Mouse (Mus musculus) heart, adult 2 months (tissue): ENCODE results near the gene Art3.

Experiments
- CTCF ChIP-seq: fragments of 200-600 bp; IDR thresholded peaks from 2 replicates; pipeline ENCODE4 v1.8.1; 2022; ENCODE audit warnings: antibody characterized with exemption, mild to moderate bottlenecking, moderate library complexity
- EP300 ChIP-seq: fragments of 200-500 bp; IDR thresholded peaks from 2 replicates; pipeline ENCODE4 v1.6.1; 2011; ENCODE audit warnings: low read depth, low read length, control low read depth; ENCODE audit not compliant: insufficient read depth

DNA sequence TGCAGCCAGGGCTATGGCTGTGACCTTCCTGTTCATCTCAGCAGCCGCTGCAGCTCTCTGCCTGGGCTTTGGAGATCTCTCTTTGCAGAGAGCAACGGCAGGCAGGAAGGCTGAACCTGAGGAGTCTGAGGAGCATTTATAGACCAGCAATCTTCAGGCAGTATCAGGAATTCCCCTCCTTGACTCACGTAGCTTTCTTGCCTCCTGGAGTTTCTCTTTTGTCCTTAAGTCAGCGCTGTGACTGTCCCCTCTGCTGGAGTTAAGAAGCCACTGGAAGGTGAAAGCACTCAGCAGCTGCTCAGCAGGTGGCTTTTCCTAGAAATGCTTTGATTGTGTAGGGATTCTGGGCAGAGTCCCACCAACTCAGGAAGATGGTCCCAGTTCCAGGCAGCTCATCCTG is 31.6 kb downstream of the Art3 start:
- TF ChIP-seq CTCF (no peak), EP300 (no peak)
